ENCODE assay signal across 18 mouse cellular contexts in the genomic region with DNA sequence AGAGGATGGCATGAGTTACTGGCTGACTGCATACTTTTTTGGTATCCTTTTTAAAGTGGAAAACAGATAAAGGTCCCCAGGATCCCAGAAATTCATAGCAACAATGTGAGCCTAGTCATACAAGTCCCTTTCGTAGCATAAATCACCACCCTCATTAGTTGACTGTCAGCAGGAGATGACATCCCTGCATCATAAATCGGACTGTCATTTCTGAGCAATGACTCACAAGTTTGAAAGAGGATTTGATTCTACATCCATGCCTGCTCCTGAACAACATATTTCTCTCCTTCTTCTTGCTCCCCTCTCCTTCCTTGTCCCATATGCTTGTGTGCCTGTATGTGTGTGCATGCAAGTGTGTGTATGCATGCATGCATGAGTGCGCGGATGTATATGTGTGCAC.
"Had no signal": no experiment of that assay in that cellular context is flagged by ENCODE, and none has a peak within 500 bp of the region (broad histone marks: within the 10 kb centered on the region; RNA-seq: fewer than 3 reads in every experiment).

No protein-coding gene starts in this region.

- H3K27ac ChIP-seq: liver, embryonic 12.5 days; liver, embryonic 15.5 days; midbrain, embryonic 12.5 days; midbrain, embryonic 15.5 days; neural tube, embryonic 12.5 days; neural tube, embryonic 15.5 days had no signal

- H3K9me3 ChIP-seq: limb, embryonic 10.5 days; limb, embryonic 13.5 days; liver, embryonic 12.5 days; liver, embryonic 15.5 days; lung, embryonic 15.5 days; midbrain, embryonic 12.5 days; midbrain, embryonic 15.5 days; neural tube, embryonic 12.5 days; neural tube, embryonic 15.5 days had no signal

- DNase-seq: liver; lung, postnatal 10 days; lung, postnatal 36 days; right cerebral cortex, adult 18-20 months; right cerebral cortex, postnatal 14 days; right cerebral cortex, postnatal 4 days; thymus, adult 2 months; thymus, postnatal 14 days; thymus, postnatal 4 days had no signal

- H3K4me3 ChIP-seq: limb, embryonic 10.5 days; limb, embryonic 13.5 days; liver, embryonic 12.5 days; liver, embryonic 15.5 days; lung, embryonic 15.5 days; midbrain, embryonic 12.5 days; midbrain, embryonic 15.5 days; neural tube, embryonic 12.5 days; neural tube, embryonic 15.5 days had no signal

- ATAC-seq: midbrain, embryonic 15.5 days had no signal

- H3K4me2 ChIP-seq: liver, embryonic 12.5 days; liver, embryonic 15.5 days; midbrain, embryonic 12.5 days; midbrain, embryonic 15.5 days had no signal

- H3K9ac ChIP-seq: limb, embryonic 13.5 days; liver, embryonic 12.5 days; liver, embryonic 15.5 days; lung, embryonic 15.5 days; midbrain, embryonic 12.5 days; midbrain, embryonic 15.5 days; neural tube, embryonic 12.5 days; neural tube, embryonic 15.5 days had no signal

- H3K27me3 ChIP-seq: limb, embryonic 13.5 days; liver, embryonic 12.5 days; liver, embryonic 15.5 days; lung, embryonic 15.5 days; midbrain, embryonic 12.5 days; midbrain, embryonic 15.5 days; neural tube, embryonic 12.5 days; neural tube, embryonic 15.5 days had no signal

- H3K36me3 ChIP-seq: limb, embryonic 10.5 days; limb, embryonic 13.5 days; liver, embryonic 12.5 days; liver, embryonic 15.5 days; lung, embryonic 15.5 days; midbrain, embryonic 12.5 days; midbrain, embryonic 15.5 days; neural tube, embryonic 12.5 days; neural tube, embryonic 15.5 days had no signal
